Mouse (Mus musculus): ENCODE results near the gene Car14. TPM values are rescaled to one million over a fixed set of nuclear protein-coding genes. Genes with fewer than 3 reads are reported as not detected.

The Car14 gene
- total RNA-seq, 1 experiment from 2014 or later: 20.3 TPM

DNA sequence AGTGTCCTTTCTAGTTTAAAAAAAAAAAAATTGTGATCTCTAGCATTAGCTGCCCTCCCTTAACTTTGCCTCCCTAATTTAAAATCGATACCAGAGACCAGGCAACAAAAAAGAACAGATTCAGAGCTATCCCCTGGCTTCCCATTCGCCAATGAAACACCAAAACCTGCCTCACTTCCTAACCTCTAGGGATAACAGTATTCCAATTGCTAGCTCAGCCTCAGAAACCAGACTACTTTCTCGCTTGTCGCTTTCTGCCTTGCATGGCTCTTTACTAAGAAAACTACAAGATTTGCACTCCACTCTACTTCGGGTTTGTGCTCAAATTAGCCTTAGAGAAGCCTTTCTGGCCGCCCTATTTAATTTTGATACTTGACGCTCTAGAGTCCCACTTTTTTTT, 48.4 kb downstream of the Car14 start:
- no peak for DNase-seq

DNA sequence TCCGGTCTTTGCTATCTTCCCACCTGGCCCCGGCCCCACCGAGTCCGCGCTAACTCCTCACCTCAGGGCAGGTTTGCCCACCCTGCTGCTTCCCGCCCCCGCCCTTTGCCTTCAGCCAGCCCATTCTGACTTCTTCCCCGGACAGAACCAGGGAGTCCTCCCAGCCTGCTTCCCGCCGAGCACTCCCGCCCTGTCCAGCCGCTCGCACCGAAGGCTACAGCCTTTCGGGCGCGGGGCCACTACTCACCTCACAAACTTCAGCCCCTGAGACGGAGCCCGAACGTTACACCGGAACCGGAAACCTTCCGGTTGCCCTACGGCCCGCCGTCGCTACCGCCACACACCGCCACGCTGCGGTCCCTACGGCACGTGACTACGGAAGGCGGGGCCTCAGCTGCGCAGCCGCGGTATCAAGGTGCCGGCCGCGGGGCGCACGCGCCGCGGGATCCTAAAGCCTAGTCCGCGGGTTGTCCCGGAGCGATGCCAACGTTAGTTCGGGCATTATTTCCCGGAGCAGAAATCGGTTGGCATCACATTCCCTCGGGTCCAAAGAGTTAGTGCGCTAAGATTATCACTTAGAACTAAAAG, 48.9 kb downstream of the Car14 start, which contains the start of gene Prpf3:
TSS of gene Prpf3 (minus strand) at position 384 of the 588 bp plus-strand sequence.
- DNase-seq: peak; percentile 97

DNA sequence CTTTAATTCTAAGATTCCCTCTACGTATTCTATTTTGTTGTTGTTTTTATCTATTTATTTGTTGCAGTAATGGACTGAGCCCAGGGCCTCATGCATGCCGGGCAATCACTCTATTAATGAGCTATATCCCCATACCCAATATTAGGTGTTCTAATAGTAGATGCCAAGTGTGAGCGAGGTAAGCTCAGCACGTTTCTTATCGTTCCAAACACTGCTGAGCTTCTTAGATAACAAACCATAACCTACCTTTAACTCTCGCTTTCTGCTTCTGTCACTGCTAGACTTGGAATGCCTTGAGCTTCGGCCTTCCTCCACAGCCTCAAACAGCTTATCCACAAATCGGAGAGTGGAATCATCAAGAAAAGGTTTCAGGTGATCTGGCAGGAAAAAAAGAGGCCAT, 53.2 kb downstream of the Car14 start:
- DNase-seq: no peak

DNA sequence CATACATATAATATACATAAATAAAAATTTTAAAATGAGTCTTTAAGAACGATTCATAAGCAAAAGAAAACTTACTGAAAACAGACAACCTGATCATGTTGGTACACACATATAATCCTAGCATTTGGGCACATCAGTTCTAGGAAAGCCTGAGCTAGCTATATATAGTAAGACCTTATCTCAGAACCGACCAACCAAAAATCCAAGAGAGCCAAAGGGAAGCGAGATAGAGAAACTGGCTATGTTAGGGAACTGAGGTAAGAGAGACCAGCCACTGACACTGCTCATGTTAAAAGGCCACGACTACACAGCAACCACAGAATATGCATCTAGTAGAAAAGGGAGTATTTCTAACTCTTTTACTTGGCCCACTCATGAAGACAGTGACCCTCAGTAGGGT, 53.9 kb downstream of the Car14 start:
- DNase-seq: no peak

Other genes with a start within 250 kb of the Car14 start
- 151 and 187 TPM in 2 replicates for gene Mcl1, start 245.9 kb downstream of the Car14 start, total RNA-seq (2021)
- 6.6 and 8.4 TPM in 2 replicates for gene Adamtsl4, start 216.8 kb downstream of the Car14 start, total RNA-seq (2021)
- 188 and 208 TPM in 2 replicates for gene Ecm1, start 165.1 kb downstream of the Car14 start, total RNA-seq (2021)
- 49.6 and 52.3 TPM in 2 replicates for gene Tars2, start 144.5 kb downstream of the Car14 start, total RNA-seq (2021)
- gene Rprd2, start 85.8 kb downstream of the Car14 start, total RNA-seq (2021): 47.4 and 51.5 TPM in 2 replicates
- 23.0 and 27.2 TPM in 2 replicates for gene Prpf3, start 48.8 kb downstream of the Car14 start, total RNA-seq (2021)
- gene Mrps21, start 33.2 kb downstream of the Car14 start, total RNA-seq (2021): 289 and 301 TPM in 2 replicates
- gene Ciart, start 22.4 kb downstream of the Car14 start, total RNA-seq (2021): 2.6 and 3.9 TPM in 2 replicates
- 21.1 and 32.7 TPM in 2 replicates for gene BC028528, start 12.7 kb downstream of the Car14 start, total RNA-seq (2021)
- gene Aph1a, start 10.7 kb downstream of the Car14 start, total RNA-seq (2021): 165 and 175 TPM in 2 replicates
- gene Anp32e, start 24.6 kb upstream of the Car14 start, total RNA-seq (2021): 94.6 and 102 TPM in 2 replicates
- 29.4 and 47.2 TPM in 2 replicates for gene Plekho1, start 91.3 kb upstream of the Car14 start, total RNA-seq (2021)
- gene Vps45, start 153.8 kb upstream of the Car14 start, total RNA-seq (2021): 27.0 and 31.1 TPM in 2 replicates
- gene Otud7b, start 199.8 kb upstream of the Car14 start, total RNA-seq (2021): 31.8 and 40.8 TPM in 2 replicates

Data from adrenal gland, postnatal 14 days (tissue).